Mouse (Mus musculus) 416B (cell line): ENCODE data around the gene Gpbar1.
"Not testable (repeated sequence)": the region's sequence is repeated elsewhere in the genome, so short reads cannot be mapped to it uniquely, and the experiment has no call there.

Experiments used
- DNase-seq: peaks from one replicate; pipeline ENCODE4 v3.0.0; 2011; ENCODE audit warnings: low read depth

Gpbar1 gene

GRCm38 (mm10) chr1:74326916-74327315, 48.6 kb downstream of the Gpbar1 start:
- not testable (repeated sequence) for DNase-seq
